Mouse (Mus musculus) heart, postnatal 0 days (tissue): ENCODE results near the gene Ubxn11. TPM values are rescaled to one million over a fixed set of nuclear protein-coding genes. Genes with fewer than 3 reads are reported as not detected.

Experiments used
- ATAC-seq: fragments of 200-750 bp; cut with Nextera tagmentation; 2 replicates; pipeline ENCODE4 v1.8.0; 2017; ENCODE audit warnings: low read depth, moderate number of reproducible peaks, moderate library complexity; ENCODE audit not compliant: insufficient read depth
- DNase-seq: peaks from one replicate; pipeline ENCODE4 v3.0.0-alpha.2; 2016; ENCODE audit warnings: low spot score
- H3K27ac ChIP-seq: fragments of 300-500 bp; sonication (generic); 2 replicates; pipeline ENCODE4 v1.5.1; 2014; ENCODE audit warnings: low read depth, mild to moderate bottlenecking
- H3K27me3 ChIP-seq: fragments of 300-500 bp; sonication (generic); 2 replicates; pipeline ENCODE4 v1.6.1; 2014; ENCODE audit warnings: low read length, mixed read lengths; ENCODE audit not compliant: control insufficient read depth, insufficient read depth
- H3K36me3 ChIP-seq: fragments of 300-500 bp; sonication (generic); replicated peaks from 2 replicates; pipeline ENCODE4 v1.6.1; 2014; ENCODE audit warnings: low read length, mixed read lengths; ENCODE audit not compliant: control insufficient read depth, insufficient read depth
- H3K4me1 ChIP-seq: fragments of 300-500 bp; sonication (generic); 2 replicates; pipeline ENCODE4 v1.6.1; 2014; ENCODE audit warnings: antibody characterized with exemption; ENCODE audit not compliant: control insufficient read depth, insufficient read depth
- H3K4me2 ChIP-seq: fragments of 300-500 bp; sonication (generic); 2 replicates; pipeline ENCODE4 v1.6.1; 2014; ENCODE audit warnings: low read depth, mild to moderate bottlenecking, low read length, moderate library complexity
- H3K4me3 ChIP-seq: fragments of 300-500 bp; sonication (generic); 2 replicates; pipeline ENCODE4 v1.5.1; 2014; ENCODE audit warnings: low read depth, low read length
- H3K9ac ChIP-seq: fragments of 300-500 bp; sonication (generic); replicated peaks from 2 replicates; pipeline ENCODE4 v1.6.1; 2014; ENCODE audit warnings: low read depth, low read length, mixed read lengths
- H3K9me3 ChIP-seq: fragments of 300-500 bp; sonication (generic); replicated peaks from 2 replicates; pipeline ENCODE4 v1.6.1; 2016; ENCODE audit warnings: low read length; ENCODE audit not compliant: control insufficient read depth
- CTCF ChIP-seq: IDR thresholded peaks from 2 replicates; pipeline ENCODE4 v1.5.1; 2016; ENCODE audit warnings: antibody characterized with exemption, control low read depth, low read depth
- EP300 ChIP-seq: IDR thresholded peaks from 2 replicates; pipeline ENCODE4 v1.6.1; 2016; ENCODE audit warnings: antibody characterized with exemption, low read depth
- whole genome bisulfite sequencing: fragments of 180-500 bp; shearing (Covaris S2); extraction: QIAGEN DNeasy Blood & Tissue Kit; methylation state at CpG from one replicate; pipeline ENCODE4 v1.1.7; 2014; 5-methylcytosine and 5-hydroxymethylcytosine counted together
- polyA plus RNA-seq: library from polyadenylated mRNA; unstranded; fragments of >200 nt; fragmentation: Nextera tagmentation; extraction: Ambion mirVana; gene quantifications from 2 replicates; pipeline ENCODE4 v1.2.1, GENCODE M21; 2015
- total RNA-seq: library from RNA; depleted of rRNA; stranded (reverse); fragments of >200 nt; gene quantifications from 2 replicates; pipeline ENCODE4 v1.2.3, GENCODE M21; 2014; ENCODE audit warnings: low replicate concordance

The Ubxn11 gene
- total and polyA plus RNA-seq, 2 experiments from 2014 or later = 1.2 TPM; not detected in 1

- no peak for ATAC-seq
- no peak overlapping the region for H3K4me2 ChIP-seq
- no peak overlapping the region for H3K4me3 ChIP-seq
- peaks cover 12% of the 10 kb centered on the region; the same call in 1 of the 2 replicates for H3K27me3 ChIP-seq
- H3K9me3 ChIP-seq = no peaks in the 10 kb centered on the region
- 78% methylated on average over 7 of the region's 7 CpGs for WGBS
- no peak for DNase-seq
- no peak overlapping the region for H3K27ac ChIP-seq
- no peak for TF ChIP-seq CTCF
- TF ChIP-seq EP300 = no peak
- no peak overlapping the region for H3K9ac ChIP-seq
- no peaks in the 10 kb centered on the region for H3K36me3 ChIP-seq
- no peaks in the 10 kb centered on the region for H3K4me1 ChIP-seq
These were observed 34.4 kb upstream of the Ubxn11 start for GRCm38 (mm10) chr4:134067833-134068544.

GRCm38 (mm10) chr4:134068793-134069580 lies 33.4 kb upstream of the Ubxn11 start:
- Histone ChIP-seq H3K27me3 (peaks cover 12% of the 10 kb centered on the region; the same call in 1 of the 2 replicates), H3K36me3 (no peaks in the 10 kb centered on the region), H3K27ac (no peak overlapping the region), H3K4me3 (no peak overlapping the region), H3K9me3 (no peaks in the 10 kb centered on the region), H3K4me2 (no peak overlapping the region), H3K9ac (no peak overlapping the region), H3K4me1 (no peaks in the 10 kb centered on the region)
- 77% methylated on average over 4 of the region's 4 CpGs for WGBS
- DNase-seq (no peak), ATAC-seq (no peak)
- TF ChIP-seq CTCF = no peak
- TF ChIP-seq EP300 = no peak

GRCm38 (mm10) chr4:134078694-134079093 lies 23.7 kb upstream of the Ubxn11 start:
- Histone ChIP-seq H3K4me1 (peaks cover 6% of the 10 kb centered on the region; the same call in 1 of the 2 replicates), H3K27ac (no peak overlapping the region), H3K36me3 (no peaks in the 10 kb centered on the region), H3K9ac (no peak overlapping the region), H3K9me3 (no peaks in the 10 kb centered on the region), H3K4me3 (no peak overlapping the region), H3K4me2 (no peak overlapping the region), H3K27me3 (peaks cover 30% of the 10 kb centered on the region)
- TF ChIP-seq EP300 (no peak), CTCF (peak; percentile 67)
- ATAC-seq = peak; percentile 61
- DNase-seq = peak; percentile 46
- 17% methylated on average over 3 of the region's 3 CpGs for WGBS

- Histone ChIP-seq H3K9ac (no peak overlapping the region), H3K27me3 (peaks cover 30% of the 10 kb centered on the region), H3K4me3 (no peak overlapping the region), H3K4me1 (peaks cover 6% of the 10 kb centered on the region; the same call in 1 of the 2 replicates), H3K4me2 (no peak overlapping the region), H3K27ac (no peak overlapping the region), H3K36me3 (no peaks in the 10 kb centered on the region), H3K9me3 (no peaks in the 10 kb centered on the region)
- DNase-seq (no peak), ATAC-seq (no peak)
- TF ChIP-seq EP300 (no peak), CTCF (no peak)
- WGBS = 83% methylated on average over 4 of the region's 4 CpGs
These were observed 21.7 kb upstream of the Ubxn11 start for GRCm38 (mm10) chr4:134080674-134081073.

- H3K4me3 ChIP-seq = peak overlapping the region; percentile 33
- no peak overlapping the region for H3K27ac ChIP-seq
- peaks cover 6% of the 10 kb centered on the region; the same call in 1 of the 2 replicates for H3K4me1 ChIP-seq
- ATAC-seq (peak; percentile 56), DNase-seq (no peak)
- TF ChIP-seq CTCF (no peak), EP300 (no peak)
- no peak overlapping the region for H3K9ac ChIP-seq
- no peaks in the 10 kb centered on the region for H3K9me3 ChIP-seq
- under 1% methylated on average over 41 of the region's 41 CpGs for WGBS
- H3K27me3 ChIP-seq = peaks cover 30% of the 10 kb centered on the region
- H3K36me3 ChIP-seq = no peaks in the 10 kb centered on the region
- H3K4me2 ChIP-seq = peak overlapping the region; percentile 63
These were observed 20.5 kb upstream of the Ubxn11 start for GRCm38 (mm10) chr4:134081730-134082386.
